Comparison of ENCODE assay signal across 14 mouse cellular contexts in the genomic region with DNA sequence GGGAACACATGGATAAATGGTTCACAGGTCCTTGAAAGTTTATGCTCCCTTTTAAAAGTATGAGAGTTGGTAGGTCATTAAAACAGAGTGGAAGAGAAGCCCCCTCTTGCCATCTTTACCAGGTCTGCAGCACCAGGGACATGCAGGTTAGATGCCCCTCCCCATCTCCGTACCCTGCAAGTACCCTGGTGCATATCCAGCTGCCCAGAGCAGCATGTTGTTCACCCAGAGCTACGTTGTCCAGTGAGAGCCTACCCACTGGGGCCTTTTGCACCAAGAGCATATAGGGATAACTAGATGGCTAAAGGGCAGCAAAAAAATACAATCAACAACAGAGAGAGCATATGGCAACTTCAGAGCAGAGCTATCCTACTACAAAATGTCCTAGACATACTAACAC.
"Had no signal": no experiment of that assay in that cellular context is flagged by ENCODE, and none has a peak within 500 bp of the region (broad histone marks: within the 10 kb centered on the region; RNA-seq: fewer than 3 reads in every experiment).

No protein-coding gene starts in this region.

- DNase-seq: cerebellum, adult 2 months; cerebellum, adult 8-10 months; cerebellum, adult 9-10 months; cerebellum, adult 9-11 months; cerebellum, postnatal 10 days; cerebellum, postnatal 14 days; cerebellum, postnatal 25 days; cerebellum, postnatal 36 days; embryo, embryonic 11 days; forebrain, postnatal 0 days; gastrocnemius, adult 2 months; gastrocnemius, postnatal 14 days; gastrocnemius, postnatal 25 days; heart, adult 18-20 months had no signal
